7 mouse cellular contexts compared by ENCODE assay signal in the genomic region with DNA sequence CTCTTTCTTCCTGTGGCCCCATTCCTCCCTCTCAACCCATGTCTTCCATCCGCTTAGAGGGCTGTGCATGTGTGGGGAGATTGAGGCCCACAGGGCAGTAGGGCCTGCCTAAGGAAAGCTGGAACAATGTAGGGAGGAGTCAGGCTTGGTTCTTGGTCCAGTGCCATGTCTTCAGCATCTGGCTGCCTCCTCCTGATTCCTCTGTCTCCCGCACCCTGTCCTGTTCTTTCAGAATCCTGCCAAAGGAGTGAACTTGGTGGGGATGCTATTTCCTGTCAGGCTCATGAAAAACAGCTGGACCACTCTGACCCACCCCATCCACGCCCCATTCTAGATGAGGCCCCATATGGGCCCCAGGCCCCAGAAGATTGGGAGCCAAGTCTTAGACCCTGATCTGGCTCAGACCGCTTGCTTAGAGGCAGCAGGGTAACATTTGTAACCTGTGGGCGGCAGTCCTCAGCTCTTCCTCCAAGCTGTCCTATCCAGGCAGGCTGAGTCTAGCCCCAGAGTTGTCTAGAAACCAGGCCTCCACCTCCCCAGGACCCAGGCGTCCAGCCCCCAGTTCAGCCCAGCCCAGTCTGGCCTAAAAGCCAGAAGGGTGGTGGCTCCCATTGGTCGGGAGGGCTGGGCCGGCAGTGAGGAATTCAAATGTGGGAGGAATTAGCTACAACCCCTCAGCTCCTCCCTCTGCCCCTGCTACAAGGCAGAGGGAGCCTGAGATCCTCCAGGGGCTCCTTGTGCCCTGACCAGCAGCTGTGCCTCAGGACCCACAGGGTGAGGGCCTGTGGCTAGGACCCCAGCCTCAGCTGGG. TPM values are rescaled to one million over a fixed set of nuclear protein-coding genes. Genes with fewer than 3 reads are reported as not detected.
DNase-seq lines count a peak whose midpoint lies in the region; ATAC-seq lines count a peak whose summit lies in the region.

No protein-coding gene starts in this region.

- peak overlapping the region; percentile 98 for H3K27ac ChIP-seq in embryonic facial prominence, embryonic 15.5 days (replicated peaks)
- peak overlapping the region; percentile 96 for H3K27ac ChIP-seq in limb, embryonic 15.5 days

- peak; percentile 88 for ATAC-seq in embryonic facial prominence, embryonic 15.5 days (ENCODE audit: insufficient number of reproducible peaks, low FRiP score, low TSS enrichment, low read depth)
- ATAC-seq in limb, embryonic 15.5 days (ENCODE audit: insufficient number of reproducible peaks, low FRiP score, low TSS enrichment, low read depth), result peak; percentile 90
- ATAC-seq in monocyte, adult 5-6 weeks (replicated peaks; ENCODE audit: insufficient number of reproducible peaks, low FRiP score, low TSS enrichment, poor library complexity, severe bottlenecking), result no peak

- WGBS in embryonic facial prominence, embryonic 15.5 days, result 21% methylated on average over 8 of the region's 8 CpGs
- 22% methylated on average over 8 of the region's 8 CpGs for WGBS in limb, embryonic 15.5 days

- peak overlapping the region; percentile 62 for H3K4me2 ChIP-seq in embryonic facial prominence, embryonic 15.5 days (replicated peaks)
- peak overlapping the region; percentile 44 for H3K4me2 ChIP-seq in limb, embryonic 15.5 days

- peak overlapping the region; percentile 46 for H3K4me3 ChIP-seq in embryonic facial prominence, embryonic 15.5 days (replicated peaks)
- peak overlapping the region; percentile 44 for H3K4me3 ChIP-seq in limb, embryonic 15.5 days

- H3K4me1 ChIP-seq in embryonic facial prominence, embryonic 15.5 days, result peaks cover 53% of the 10 kb centered on the region
- H3K4me1 ChIP-seq in limb, embryonic 15.5 days, result peaks cover 46% of the 10 kb centered on the region

- intact Hi-C loops in heart, postnatal 25 days (cut with DNase I), result no loop called here

- no peaks in the 10 kb centered on the region for H3K27me3 ChIP-seq in embryonic facial prominence, embryonic 15.5 days
- H3K27me3 ChIP-seq in limb, embryonic 15.5 days, result no peaks in the 10 kb centered on the region

- DNase-seq in ZHBTc4 (ENCODE audit: low read depth, low spot score), result peak; percentile 92
- DNase-seq in heart, postnatal 25 days (ENCODE audit: low spot score), result peak; percentile 85
- peak; percentile 64 for DNase-seq in ovary, postnatal 14 days (ENCODE audit: low spot score)
- DNase-seq in adrenal gland, adult 18-20 months (ENCODE audit: low spot score in 2 of 2), result no peak

- no peaks in the 10 kb centered on the region for H3K9me3 ChIP-seq in embryonic facial prominence, embryonic 15.5 days (replicated peaks)
- H3K9me3 ChIP-seq in limb, embryonic 15.5 days, result no peaks in the 10 kb centered on the region

- H3K9ac ChIP-seq in embryonic facial prominence, embryonic 15.5 days, result peak overlapping the region; percentile 53; the same call in 1 of the 2 replicates
- H3K9ac ChIP-seq in limb, embryonic 15.5 days, result peak overlapping the region; percentile 51

- peaks cover 32% of the 10 kb centered on the region for H3K36me3 ChIP-seq in embryonic facial prominence, embryonic 15.5 days
- H3K36me3 ChIP-seq in limb, embryonic 15.5 days, result peaks cover 31% of the 10 kb centered on the region

RNA-seq across cellular contexts. Expression of a gene that starts 16.8 kb away (rescaled TPM):
- polyA plus RNA-seq in embryonic facial prominence, embryonic 15.5 days (2015; fragmentation: Nextera tagmentation; extraction: Ambion mirVana), result 3.4 and 9.6 TPM in 2 replicates
- total RNA-seq in heart, postnatal 25 days (2021), result not detected
- polyA plus RNA-seq in limb, embryonic 15.5 days (2015; fragmentation: Nextera tagmentation; extraction: Ambion mirVana), result 3.6 and 12.5 TPM in 2 replicates
- total RNA-seq in monocyte, adult 5-6 weeks (2017), result 8.9 to 28.8 TPM (median 12.5 TPM) in 3 replicates
- 1 to 10 TPM in 1 of 2 experiments, not detected in 1; 3.4 TPM for total RNA-seq in adrenal gland, adult 18-20 months (2021)

RNA-seq across cellular contexts. Expression of a gene that starts 27.6 kb away (rescaled TPM):
- 10.0 and 12.5 TPM in 2 replicates for polyA plus RNA-seq in embryonic facial prominence, embryonic 15.5 days (2015; fragmentation: Nextera tagmentation; extraction: Ambion mirVana)
- total RNA-seq in heart, postnatal 25 days (2021), result 10 to 100 TPM; 63.6 to 65.9 TPM
- polyA plus RNA-seq in limb, embryonic 15.5 days (2015; fragmentation: Nextera tagmentation; extraction: Ambion mirVana), result 13.6 and 14.5 TPM in 2 replicates
- total RNA-seq in monocyte, adult 5-6 weeks (2017), result 13.4 to 111 TPM (median 54.4 TPM) in 3 replicates
- total RNA-seq in adrenal gland, adult 18-20 months (2021), result 100 to 1,000 TPM; 157 to 186 TPM

RNA-seq across cellular contexts. Expression of a gene that starts 46.0 kb away (rescaled TPM):
- 82.5 and 82.8 TPM in 2 replicates for polyA plus RNA-seq in embryonic facial prominence, embryonic 15.5 days (2015; fragmentation: Nextera tagmentation; extraction: Ambion mirVana)
- 10 to 100 TPM; 31.6 to 35.9 TPM for total RNA-seq in heart, postnatal 25 days (2021)
- 85.0 and 85.6 TPM in 2 replicates for polyA plus RNA-seq in limb, embryonic 15.5 days (2015; fragmentation: Nextera tagmentation; extraction: Ambion mirVana)
- 247 to 347 TPM (median 330 TPM) in 3 replicates for total RNA-seq in monocyte, adult 5-6 weeks (2017)
- total RNA-seq in adrenal gland, adult 18-20 months (2021), result 10 to 100 TPM; 24.9 to 39.1 TPM

Comparison
In these comparisons a context has a peak if more than half of its experiments do, and no peak if none do; other contexts are left out.
1. DNase-seq: peak in ZHBTc4 (single experiment), heart, postnatal 25 days (single experiment) and ovary, postnatal 14 days (single experiment); none in adrenal gland, adult 18-20 months (0 of 2).